Mouse (Mus musculus): Measurements from ENCODE around the gene Gna14.

DNA sequence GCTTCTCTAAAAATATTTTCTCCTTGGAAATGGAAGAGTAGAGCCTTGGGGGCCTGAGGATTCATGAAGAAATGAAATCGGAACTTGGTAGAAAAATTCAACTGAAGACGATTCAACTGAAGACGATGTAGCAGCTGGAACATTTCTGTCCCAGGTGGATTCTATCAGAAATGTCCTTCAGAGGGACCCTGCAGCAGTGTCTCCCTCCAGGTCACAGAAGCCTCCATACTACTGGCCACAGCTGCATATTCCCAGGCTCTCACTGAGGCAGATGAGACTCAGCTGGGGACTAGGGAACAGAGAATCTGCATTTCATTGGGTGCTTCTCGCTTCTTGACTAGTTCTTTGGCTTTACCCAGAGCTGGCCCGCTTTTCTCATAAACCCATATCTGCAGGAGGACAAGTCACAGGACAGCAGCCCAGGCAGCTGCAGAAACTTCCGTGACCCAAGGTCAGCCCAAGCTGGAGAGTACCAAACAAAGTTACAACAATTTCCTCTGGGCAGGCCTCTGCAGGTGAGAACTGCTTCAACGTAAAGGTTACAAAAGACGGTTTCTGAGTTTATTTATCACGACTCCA, 90.8 kb downstream of the Gna14 start:
- TF ChIP-seq TAL1 (conservative IDR thresholded peaks at IDR 0.05; ENCODE audit: low read depth, low read length) (no peak), GATA1 (IDR thresholded peaks at IDR 0.05; ENCODE audit: borderline replicate concordance, low read length) (no peak), CTCF (IDR thresholded peaks at IDR 0.05; ENCODE audit: low read depth, low read length) (no peak), GATA2 (IDR thresholded peaks at IDR 0.05; ENCODE audit: borderline replicate concordance, low read depth, low read length) (no peak)

All from G1E (cell line).